Mouse (Mus musculus) E14TG2a.4 (cell line): ENCODE measurements around the gene Hyal1.

Experiments
- CTCF ChIP-seq: conservative IDR thresholded peaks from 2 replicates; pipeline ENCODE4 v1.5.1; 2014; ENCODE audit warnings: low read length
- POU5F1 ChIP-seq: IDR thresholded peaks from 2 replicates; pipeline ENCODE4 v1.6.1; 2014; ENCODE audit warnings: low read length, borderline replicate concordance

GRCm38 (mm10) chr9:107539940-107540339 lies 36.8 kb upstream of the Hyal1 start:
- no peak for TF ChIP-seq CTCF
- TF ChIP-seq POU5F1: no peak
